Comparison of ENCODE assay signal across 8 mouse cellular contexts in genomic region chr19:53086861-53087260, GRCm38 (mm10). TPM values are rescaled to one million over a fixed set of nuclear protein-coding genes. Genes with fewer than 3 reads are reported as not detected.
DNase-seq lines count a peak whose midpoint lies in the region; TF ChIP-seq lines count a peak whose summit lies in the region.

No protein-coding gene starts in this region.

- 0 out of 2 replicates have a peak, but pooled peaks cover 4% of the 10 kb centered on the region for H3K9me3 ChIP-seq in heart, embryonic 10.5 days

- H3K4me1 ChIP-seq in lung, adult 2 months (ENCODE audit: control insufficient read depth, insufficient read depth, low read length): peaks cover 4% of the 10 kb centered on the region
- peaks cover 32% of the 10 kb centered on the region for H3K4me1 ChIP-seq in heart, embryonic 10.5 days
- H3K4me1 ChIP-seq in olfactory bulb, adult 2 months (ENCODE audit: control insufficient read depth, insufficient read depth, low read length): peaks cover 7% of the 10 kb centered on the region

- DNase-seq in lung, adult 2 months: no peak
- no peak for DNase-seq in lung, adult 18-20 months
- DNase-seq in heart, embryonic 10.5 days (ENCODE audit: low spot score): no peak
- DNase-seq in kidney, postnatal 4 days: peak; percentile 43 to 60
- no peak for DNase-seq in thymus, postnatal 36 days
- DNase-seq in layer of hippocampus, adult 11-12 months (ENCODE audit: low spot score): no peak
- DNase-seq in right cerebral cortex, postnatal 4 days: no peak

- TF ChIP-seq POLR2A in lung, adult 2 months (IDR thresholded peaks at IDR 0.05; ENCODE audit: borderline replicate concordance, extremely low read depth, low read depth, low read length): no peak
- TF ChIP-seq POLR2A in olfactory bulb, adult 2 months (IDR thresholded peaks at IDR 0.05; ENCODE audit: insufficient read depth, low read depth, low read length): no peak

- peaks cover 5% of the 10 kb centered on the region; the same call in 1 of the 2 replicates for H3K36me3 ChIP-seq in heart, embryonic 10.5 days

- H3K27me3 ChIP-seq in heart, embryonic 10.5 days (ENCODE audit: insufficient read depth, poor library complexity, severe bottlenecking): no peaks in the 10 kb centered on the region

- TF ChIP-seq CTCF in lung, adult 2 months (IDR thresholded peaks at IDR 0.05; ENCODE audit: insufficient read depth, low read length): no peak
- no peak for TF ChIP-seq CTCF in olfactory bulb, adult 2 months (IDR thresholded peaks at IDR 0.05; ENCODE audit: insufficient read depth, low read depth, low read length)

- H3K4me3 ChIP-seq in lung, adult 2 months (replicated peaks; ENCODE audit: extremely low read depth, low read depth, low read length): peak overlapping the region; percentile 33
- H3K4me3 ChIP-seq in heart, embryonic 10.5 days: 0 out of 2 replicates have a peak overlapping the region, but pooled peaks have one; percentile 3
- no peak overlapping the region for H3K4me3 ChIP-seq in olfactory bulb, adult 2 months (ENCODE audit: insufficient read depth, low read depth, low read length)

- H3K27ac ChIP-seq in heart, embryonic 10.5 days: peak overlapping the region; percentile 78
- H3K27ac ChIP-seq in olfactory bulb, adult 2 months (ENCODE audit: insufficient read depth, low read depth, low read length): 0 out of 2 replicates have a peak overlapping the region, but pooled peaks have one; percentile 12

- 31% methylated on average over 12 of the region's 12 CpGs for WGBS in lung, adult 2 months
- 53% methylated on average over 12 of the region's 12 CpGs for WGBS in heart, embryonic 10.5 days
- WGBS in olfactory bulb, adult 2 months: 73% methylated on average over 12 of the region's 12 CpGs

RNA-seq across cellular contexts. Expression of gene Xpnpep1, which starts 46.8 kb away (rescaled TPM):
- polyA plus RNA-seq in lung, adult 2 months (2012; rRNA removed): 50.4 and 64.2 TPM in 2 replicates
- polyA plus RNA-seq in heart, embryonic 10.5 days (2016; fragmentation: Nextera tagmentation; extraction: Ambion mirVana): 193 and 211 TPM in 2 replicates
- not detected in 2 replicates for polyA plus RNA-seq in olfactory bulb, adult 2 months (2012; ENCODE audit: insufficient read depth, insufficient read length, low replicate concordance, missing spikeins)

RNA-seq across cellular contexts. Expression of gene Add3, which starts 53.4 kb away (rescaled TPM):
- 40.0 and 53.0 TPM in 2 replicates for polyA plus RNA-seq in lung, adult 2 months (2012; rRNA removed)
- polyA plus RNA-seq in heart, embryonic 10.5 days (2016; fragmentation: Nextera tagmentation; extraction: Ambion mirVana): 128 and 173 TPM in 2 replicates
- polyA plus RNA-seq in olfactory bulb, adult 2 months (2012; ENCODE audit: insufficient read depth, insufficient read length, low replicate concordance, missing spikeins): not detected in 2 replicates

Comparison
In these comparisons a context has a peak if more than half of its experiments do, and no peak if none do; other contexts are left out.
1. DNase-seq: peak in kidney, postnatal 4 days (2 of 2); none in lung, adult 2 months (single experiment), lung, adult 18-20 months (0 of 2), heart, embryonic 10.5 days (single experiment), thymus, postnatal 36 days (0 of 2), layer of hippocampus, adult 11-12 months (single experiment) and right cerebral cortex, postnatal 4 days (single experiment).